Mouse (Mus musculus) G1E (cell line): ENCODE data around the gene Kcmf1. TPM values are rescaled to one million over a fixed set of nuclear protein-coding genes. Genes with fewer than 3 reads are reported as not detected.

Source experiments
- ATAC-seq: 2 replicates; pipeline ENCODE4 v1.8.0; 2016; ENCODE audit warnings: mild to moderate bottlenecking; ENCODE audit not compliant: insufficient number of reproducible peaks, poor library complexity, low FRiP score, severe bottlenecking; ENCODE audit errors: extremely low read depth
- DNase-seq: peaks from one replicate; pipeline ENCODE4 v3.0.0; 2012; ENCODE audit warnings: low spot score
- H3K27me3 ChIP-seq: 2 replicates; pipeline ENCODE4 v1.6.1; 2012; ENCODE audit warnings: mild to moderate bottlenecking, low read length, inconsistent platforms; ENCODE audit not compliant: insufficient read depth
- H3K36me3 ChIP-seq: replicated peaks from 2 replicates; pipeline ENCODE3; 2012; ENCODE audit warnings: mild to moderate bottlenecking, inconsistent platforms
- H3K4me1 ChIP-seq: 2 replicates; pipeline ENCODE4 v1.6.1; 2012; ENCODE audit warnings: low read depth, low read length, inconsistent platforms, mixed read lengths; ENCODE audit not compliant: insufficient read depth
- H3K4me3 ChIP-seq: 2 replicates; pipeline ENCODE4 v1.5.1; 2012; ENCODE audit warnings: low read depth, mild to moderate bottlenecking, inconsistent platforms, low read length, moderate library complexity, mixed read lengths
- H3K9me3 ChIP-seq: replicated peaks from 2 replicates; pipeline ENCODE4 v1.6.1; 2012; ENCODE audit warnings: inconsistent platforms
- CTCF ChIP-seq: IDR thresholded peaks from 2 replicates; pipeline ENCODE4 v1.5.1; 2012; ENCODE audit warnings: low read depth, low read length, inconsistent platforms, mixed read lengths
- GATA1 ChIP-seq: IDR thresholded peaks from 2 replicates; pipeline ENCODE4 v1.6.1; 2012; ENCODE audit warnings: borderline replicate concordance, low read length, inconsistent platforms, mixed read lengths
- GATA2 ChIP-seq: IDR thresholded peaks from 2 replicates; pipeline ENCODE4 v1.6.1; 2012; ENCODE audit warnings: low read depth, low read length, inconsistent platforms, borderline replicate concordance
- POLR2AphosphoS5 ChIP-seq: IDR thresholded peaks from 2 replicates; pipeline ENCODE4 v1.6.1; 2012; ENCODE audit warnings: low read depth, low read length, inconsistent platforms; ENCODE audit not compliant: insufficient replicate concordance
- TAL1 ChIP-seq: conservative IDR thresholded peaks from 2 replicates; pipeline ENCODE4 v1.6.1; 2012; ENCODE audit warnings: low read depth, low read length, inconsistent platforms, mixed read lengths
- polyA plus RNA-seq: library from polyadenylated mRNA; stranded (reverse); fragments of >175 nt; gene quantifications from 2 replicates; pipeline ENCODE4 v1.2.3, GENCODE M21; 2012
- total RNA-seq, 2 experiments: library from RNA; stranded (forward) in 1 of 2; stranded (reverse) in 1 of 2; fragments of 200-1000 nt in 1 of 2; fragments of >200 nt in 1 of 2; fragmentation: Nextera tagmentation in 1 of 2; gene quantifications; 2 replicates each; pipeline ENCODE4 v1.2.3; 2014 to 2017

The Kcmf1 gene
- total and polyA plus RNA-seq, 3 experiments = 65.2 to 102 (median 88.5) TPM

DNA sequence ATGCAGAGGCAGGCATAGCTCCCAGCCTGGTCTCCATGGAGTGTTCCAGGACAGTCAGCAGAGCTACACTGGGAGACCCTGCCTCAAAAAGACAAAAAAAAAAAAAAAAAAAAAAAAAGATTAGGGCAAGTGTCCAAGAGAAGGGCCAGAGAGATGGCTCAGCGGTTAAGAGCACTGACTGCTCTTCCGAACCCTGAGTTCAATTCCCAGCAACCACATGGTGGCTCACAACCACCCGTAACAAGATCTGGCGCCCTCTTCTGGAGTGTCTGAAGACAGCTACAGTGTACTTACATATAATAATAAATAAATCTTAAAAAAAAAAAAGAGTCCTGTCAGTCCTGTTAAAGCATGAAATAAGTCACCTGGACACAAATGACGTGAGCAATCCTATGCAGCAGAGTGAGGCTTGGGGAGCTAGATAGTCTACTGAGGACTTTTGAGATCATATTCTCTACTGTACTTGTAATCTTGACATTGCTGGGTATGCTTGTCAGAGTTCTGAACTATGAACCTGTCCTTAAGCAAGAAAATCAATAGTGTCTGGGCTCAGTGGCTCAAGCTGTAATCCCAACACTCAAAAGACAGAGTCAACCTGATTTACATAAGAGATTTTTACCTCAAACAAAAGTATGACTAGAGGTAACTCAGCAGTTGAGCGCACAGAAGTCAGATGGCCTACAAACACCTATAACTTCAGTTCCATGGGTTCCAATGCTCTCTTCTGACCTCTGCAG, 2.6 kb upstream of the Kcmf1 start:
- DNase-seq (no peak), ATAC-seq (no peak)
- no peak overlapping the region for H3K4me3 ChIP-seq
- TF ChIP-seq GATA1 = no peak
- no peak for TF ChIP-seq TAL1
- TF ChIP-seq POLR2AphosphoS5 = no peak
- TF ChIP-seq CTCF = no peak
- no peak for TF ChIP-seq GATA2
- no peaks in the 10 kb centered on the region for H3K9me3 ChIP-seq
- no peaks in the 10 kb centered on the region for H3K36me3 ChIP-seq
- H3K27me3 ChIP-seq = peaks cover 15% of the 10 kb centered on the region
- peaks cover 20% of the 10 kb centered on the region for H3K4me1 ChIP-seq

DNA sequence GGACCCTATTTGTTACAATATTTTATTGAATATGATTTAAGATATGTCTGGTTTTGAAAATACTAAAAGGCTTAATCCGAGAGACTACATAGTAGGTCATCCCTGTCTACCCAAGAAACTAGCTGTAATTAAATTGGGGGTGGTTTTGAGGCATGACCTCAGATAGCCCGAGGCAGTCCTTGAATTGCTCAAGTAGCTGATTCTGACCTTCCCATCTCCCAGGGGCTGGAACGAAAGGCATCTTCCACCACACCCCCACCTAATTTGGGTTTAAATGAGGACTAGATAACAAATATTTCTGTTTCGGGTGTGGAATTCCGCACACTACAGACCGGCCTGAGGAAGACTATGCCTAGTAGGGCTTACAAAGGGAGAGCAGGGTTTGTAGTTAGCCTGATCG, 1.2 kb upstream of the Kcmf1 start:
- no peak for TF ChIP-seq TAL1
- TF ChIP-seq GATA1 = no peak
- no peak for TF ChIP-seq CTCF
- no peak for TF ChIP-seq GATA2
- no peak for TF ChIP-seq POLR2AphosphoS5
- H3K4me3 ChIP-seq = peak overlapping the region; percentile 81; the same call in 1 of the 2 replicates
- H3K4me1 ChIP-seq = peaks cover 29% of the 10 kb centered on the region
- peaks cover 9% of the 10 kb centered on the region for H3K27me3 ChIP-seq
- DNase-seq (no peak), ATAC-seq (no peak)
- H3K9me3 ChIP-seq = no peaks in the 10 kb centered on the region
- peaks cover 9% of the 10 kb centered on the region for H3K36me3 ChIP-seq

DNA sequence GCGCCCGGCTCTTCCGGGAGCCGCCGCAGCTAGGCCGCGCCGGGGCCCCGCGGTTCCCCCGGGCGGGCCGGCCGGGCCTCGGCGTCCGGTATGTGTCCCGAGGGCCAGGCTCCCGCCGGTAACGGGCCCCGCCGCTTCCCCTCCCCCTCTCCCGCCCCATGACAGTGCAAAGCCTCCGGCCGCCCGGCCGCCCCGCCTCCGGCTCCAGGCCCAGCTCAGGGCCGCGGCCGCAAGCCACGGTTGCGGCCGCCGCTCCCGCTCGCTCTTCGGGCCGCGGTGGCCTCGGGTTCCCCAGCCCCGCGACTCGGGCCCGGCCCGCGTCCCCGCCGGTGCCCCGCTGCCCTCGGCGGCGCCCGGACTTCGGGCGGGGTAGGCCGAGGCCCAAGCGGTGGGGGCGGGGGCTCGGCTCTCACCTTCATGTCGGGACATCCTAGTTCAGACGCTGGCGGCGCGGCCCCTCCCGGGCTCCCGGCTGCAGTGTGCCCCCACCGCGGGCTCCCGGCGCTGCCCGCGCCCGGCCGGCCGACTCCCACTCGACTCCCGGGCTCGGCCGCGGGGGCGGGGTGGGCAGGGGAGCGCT, 488 bp downstream of the Kcmf1 start:
- Histone ChIP-seq H3K36me3 (peaks cover 22% of the 10 kb centered on the region), H3K27me3 (peaks cover 5% of the 10 kb centered on the region), H3K9me3 (no peaks in the 10 kb centered on the region), H3K4me1 (peaks cover 39% of the 10 kb centered on the region), H3K4me3 (peak overlapping the region; percentile 81)
- peak; percentile 59 for DNase-seq
- no peak for ATAC-seq
- no peak for TF ChIP-seq GATA1
- TF ChIP-seq POLR2AphosphoS5 = no peak
- no peak for TF ChIP-seq TAL1
- no peak for TF ChIP-seq CTCF
- TF ChIP-seq GATA2 = no peak

DNA sequence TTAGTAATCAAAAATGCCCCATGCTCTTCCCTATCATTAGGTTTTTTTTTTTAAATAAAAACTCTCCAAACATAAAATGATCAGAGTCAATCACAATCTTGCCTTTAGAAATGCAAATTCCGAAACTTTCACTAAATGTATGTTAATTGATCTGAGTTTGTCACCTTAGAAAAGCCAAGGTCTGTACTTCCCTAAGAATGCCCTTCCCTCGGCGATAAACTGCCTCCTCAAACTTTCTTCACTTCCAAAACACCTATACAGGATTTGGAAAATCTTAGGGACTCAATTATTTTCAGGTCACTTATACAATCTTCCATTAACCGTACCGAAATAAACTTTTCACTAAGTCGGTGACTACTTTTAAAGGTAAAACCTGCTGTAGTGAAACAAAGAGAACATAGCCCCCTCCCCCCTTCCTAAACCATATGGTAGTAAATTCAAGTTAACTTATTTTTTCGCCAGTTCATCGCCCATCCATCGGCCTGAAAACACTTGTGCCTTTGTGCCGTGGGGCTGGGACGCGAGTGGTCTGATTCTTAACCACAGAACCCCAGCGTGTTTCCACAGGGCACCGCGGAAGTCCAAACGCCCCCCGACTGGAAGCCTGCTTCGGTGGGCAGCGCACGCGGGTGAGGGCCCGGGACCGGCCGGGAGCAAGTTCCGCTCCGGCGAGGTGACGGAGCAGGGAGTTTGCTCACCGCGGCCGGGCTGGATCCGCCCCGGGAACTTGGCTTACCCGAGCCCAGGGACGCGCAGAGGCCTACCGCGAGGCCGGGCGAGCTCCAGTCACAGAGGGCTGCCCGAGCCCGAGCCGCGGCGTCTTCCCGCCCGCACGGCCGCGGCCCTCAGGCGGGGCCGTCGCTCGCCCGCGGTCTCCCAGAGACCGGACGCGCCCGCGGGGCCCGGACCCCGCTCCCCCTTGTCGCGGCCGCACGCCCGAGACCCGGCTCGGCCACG, 1.3 kb downstream of the Kcmf1 start:
- Histone ChIP-seq H3K36me3 (peaks cover 29% of the 10 kb centered on the region), H3K4me1 (peaks cover 40% of the 10 kb centered on the region), H3K9me3 (no peaks in the 10 kb centered on the region), H3K27me3 (peaks cover under 1% of the 10 kb centered on the region), H3K4me3 (peak overlapping the region; percentile 81)
- ATAC-seq = peak; percentile 25
- peak; percentile 65 for DNase-seq
- no peak for TF ChIP-seq GATA1
- TF ChIP-seq CTCF = no peak
- TF ChIP-seq GATA2 = no peak
- no peak for TF ChIP-seq TAL1
- no peak for TF ChIP-seq POLR2AphosphoS5

DNA sequence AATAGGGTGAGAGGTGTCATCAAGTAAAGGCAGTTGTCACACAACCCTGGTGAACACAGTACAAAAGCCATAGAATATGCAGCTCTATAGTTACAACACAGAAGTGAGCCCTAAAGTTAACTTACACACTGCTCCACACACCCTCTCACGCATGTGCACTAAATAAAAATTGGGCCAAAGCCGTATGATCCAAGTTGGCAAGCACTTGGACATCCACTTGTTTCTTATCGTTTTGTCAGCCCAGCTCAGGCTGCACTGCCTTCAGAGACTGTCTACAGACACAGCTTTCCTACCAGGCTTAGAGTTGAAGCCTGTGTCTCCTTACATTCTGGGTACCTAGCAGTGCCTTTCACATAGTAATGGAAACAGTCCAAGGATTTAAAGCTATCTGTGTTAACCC, 4.8 kb downstream of the Kcmf1 start:
- Histone ChIP-seq H3K4me1 (peaks cover 32% of the 10 kb centered on the region), H3K9me3 (no peaks in the 10 kb centered on the region), H3K36me3 (peaks cover 43% of the 10 kb centered on the region), H3K27me3 (no peaks in the 10 kb centered on the region), H3K4me3 (no peak overlapping the region)
- DNase-seq (no peak), ATAC-seq (no peak)
- TF ChIP-seq CTCF (no peak), GATA2 (no peak), POLR2AphosphoS5 (no peak)

DNA sequence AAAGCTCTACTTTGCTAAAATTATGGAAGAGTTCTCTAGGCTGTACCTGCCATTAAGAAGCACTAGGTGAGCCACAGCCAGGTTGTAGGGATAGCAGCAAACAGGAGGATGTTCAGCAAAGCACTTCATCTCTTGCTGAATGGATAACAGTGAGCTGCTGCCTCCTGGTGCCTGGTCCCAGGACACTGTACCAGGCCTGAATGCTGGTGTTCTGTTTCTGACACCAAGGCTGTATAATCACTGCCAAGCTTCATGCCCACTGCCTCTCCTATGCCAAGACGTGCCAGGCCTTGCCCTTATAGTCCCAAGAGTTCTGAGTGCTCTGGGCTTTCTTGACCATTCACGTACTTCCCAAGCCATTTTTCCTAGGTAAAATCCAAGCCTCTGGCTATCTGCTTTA, 8.5 kb downstream of the Kcmf1 start:
- TF ChIP-seq TAL1 (no peak), POLR2AphosphoS5 (no peak), CTCF (no peak), GATA1 (no peak), GATA2 (no peak)
- no peak for DNase-seq
- H3K36me3 ChIP-seq = peaks cover 63% of the 10 kb centered on the region
- H3K27me3 ChIP-seq = no peaks in the 10 kb centered on the region
- H3K4me1 ChIP-seq = peaks cover 26% of the 10 kb centered on the region
- no peak overlapping the region for H3K4me3 ChIP-seq
- no peaks in the 10 kb centered on the region for H3K9me3 ChIP-seq
- ATAC-seq = no peak
